33 mouse cellular contexts compared by ENCODE assay signal in genomic region chr1:34869231-34869630, GRCm38 (mm10).
"Had no signal": no experiment of that assay in that cellular context is flagged by ENCODE, and none has a peak within 500 bp of the region (broad histone marks: within the 10 kb centered on the region; RNA-seq: fewer than 3 reads in every experiment).

No protein-coding gene starts in this region.

- DNase-seq: heart, postnatal 14 days; heart, postnatal 36 days; heart, postnatal 4 days; kidney, adult 11 months; kidney, adult 18-20 months; kidney, adult 2 months; kidney, adult 8-10 months; kidney, adult 9 months; kidney, postnatal 10 days; kidney, postnatal 14 days; kidney, postnatal 25 days; kidney, postnatal 36 days; kidney, postnatal 4 days; layer of hippocampus, adult 9-11 months; layer of hippocampus, postnatal 36 days had no signal

- H3K4me3 ChIP-seq: heart, embryonic 12.5 days; heart, embryonic 13.5 days; heart, embryonic 15.5 days; hindbrain, embryonic 10.5 days; hindbrain, embryonic 12.5 days; hindbrain, embryonic 13.5 days; hindbrain, embryonic 15.5 days; intestine, embryonic 15.5 days; kidney, embryonic 15.5 days; layer of hippocampus, adult 2 months; left cerebral cortex, adult 2 months had no signal

- H3K4me2 ChIP-seq: heart, embryonic 11.5 days; heart, embryonic 12.5 days; heart, embryonic 13.5 days; heart, embryonic 15.5 days; hindbrain, embryonic 12.5 days; hindbrain, embryonic 13.5 days; hindbrain, embryonic 14.5 days; hindbrain, embryonic 15.5 days; intestine, embryonic 15.5 days; kidney, embryonic 15.5 days had no signal

- H3K9ac ChIP-seq: heart, embryonic 12.5 days; heart, embryonic 13.5 days; heart, embryonic 15.5 days; hindbrain, embryonic 12.5 days; hindbrain, embryonic 13.5 days; hindbrain, embryonic 14.5 days; hindbrain, embryonic 15.5 days; intestine, embryonic 15.5 days; kidney, embryonic 15.5 days had no signal

- H3K9me3 ChIP-seq: heart, embryonic 12.5 days; heart, embryonic 13.5 days; heart, embryonic 15.5 days; hindbrain, embryonic 10.5 days; hindbrain, embryonic 12.5 days; hindbrain, embryonic 13.5 days; hindbrain, embryonic 15.5 days; intestine, embryonic 15.5 days; kidney, embryonic 15.5 days had no signal

- H3K27ac ChIP-seq: heart, embryonic 13.5 days; heart, embryonic 15.5 days; hindbrain, embryonic 10.5 days; hindbrain, embryonic 12.5 days; hindbrain, embryonic 13.5 days; hindbrain, embryonic 14.5 days; hindbrain, embryonic 15.5 days; hindbrain, postnatal 0 days; intestine, embryonic 15.5 days; kidney, embryonic 15.5 days; kidney, postnatal 0 days; layer of hippocampus, adult 2 months; left cerebral cortex, adult 2 months had no signal

- H3K4me1 ChIP-seq: hindbrain, embryonic 10.5 days; hindbrain, embryonic 12.5 days; hindbrain, embryonic 13.5 days; hindbrain, embryonic 15.5 days; intestine, embryonic 15.5 days; kidney, embryonic 15.5 days had no signal

- H3K27me3 ChIP-seq: heart, embryonic 12.5 days; heart, embryonic 13.5 days; heart, embryonic 15.5 days; hindbrain, embryonic 12.5 days; hindbrain, embryonic 13.5 days; hindbrain, embryonic 15.5 days; intestine, embryonic 15.5 days; kidney, embryonic 15.5 days had no signal

- ATAC-seq: hindbrain, postnatal 0 days; inflammation-experienced regulatory T-cells, adult 6 months; intestine, embryonic 15.5 days; intestine, embryonic 16.5 days; intestine, postnatal 0 days had no signal
